Mouse (Mus musculus) megakaryocyte, embryonic 14.5 days (primary cell): ENCODE results near the gene Kcnd2.

Source experiments
- FLI1 ChIP-seq: IDR thresholded peaks from 2 replicates; pipeline ENCODE4 v1.6.1; 2012; ENCODE audit warnings: low read length, inconsistent platforms, mixed read lengths
- GATA1 ChIP-seq: IDR thresholded peaks from 3 replicates; pipeline ENCODE4 v1.6.1; 2012; ENCODE audit warnings: mixed read lengths, low read length, inconsistent platforms, borderline replicate concordance

DNA sequence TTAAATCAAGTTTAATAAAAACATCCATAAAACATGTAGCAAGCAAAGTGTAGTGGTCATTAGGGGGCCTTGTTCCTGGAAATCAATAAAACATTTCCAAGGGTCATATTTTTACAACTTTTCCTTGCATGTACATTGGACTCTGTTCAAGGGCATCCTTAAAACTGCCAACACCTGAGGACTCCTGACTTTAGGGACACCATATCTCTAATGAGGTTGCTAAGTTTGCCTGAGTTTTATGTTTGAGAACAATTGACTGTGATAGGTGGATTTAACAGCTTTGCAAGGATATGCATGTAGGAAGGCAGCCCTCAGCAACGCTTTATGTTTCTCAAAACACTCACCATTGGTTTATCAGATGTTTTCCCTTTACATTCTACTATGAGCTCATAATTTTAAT is 287.6 kb downstream of the Kcnd2 start:
- no peak for TF ChIP-seq GATA1
- no peak for TF ChIP-seq FLI1
